Comparison of ENCODE assay signal across 22 mouse cellular contexts in the genomic region with DNA sequence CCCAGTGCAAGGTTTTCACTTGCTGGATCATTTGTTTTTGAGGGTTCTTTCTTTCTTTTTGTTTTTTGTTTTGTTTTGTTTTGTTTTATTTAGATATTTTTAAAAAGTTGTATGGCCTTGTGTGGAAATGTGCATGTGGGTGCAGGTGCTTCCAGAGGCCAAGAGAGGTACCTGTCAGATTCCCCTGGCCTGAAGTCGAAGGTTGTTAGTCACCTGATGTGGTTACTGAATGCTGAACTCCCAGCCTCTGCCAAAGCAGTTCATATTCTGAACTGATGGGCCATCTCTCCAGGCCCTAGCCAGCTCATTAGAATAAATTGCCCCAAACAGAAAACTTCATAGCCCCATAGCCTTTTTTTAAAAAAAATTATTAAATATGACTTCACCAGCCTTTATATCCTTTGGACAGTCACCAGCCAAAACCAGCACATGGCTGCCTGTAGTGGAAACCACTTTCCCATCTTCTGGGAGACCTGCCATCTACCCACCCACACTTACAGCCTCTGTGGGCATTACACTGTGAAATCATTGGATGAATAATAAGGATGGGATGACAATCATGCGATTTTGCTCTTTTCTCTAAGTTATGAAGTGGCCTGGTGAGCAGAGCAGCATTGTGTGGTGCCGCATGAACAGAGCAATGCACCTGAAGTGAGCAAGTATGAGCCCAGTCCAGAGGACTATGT. TPM values are rescaled to one million over a fixed set of nuclear protein-coding genes. Genes with fewer than 3 reads are reported as not detected.
A peak's percentile ranks its signal among the peaks of the same experiment; 100 is the strongest.
DNase-seq lines count a peak whose midpoint lies in the region; ATAC-seq lines count a peak whose summit lies in the region.
"Had no signal": no experiment of that assay in that cellular context is flagged by ENCODE, and none has a peak within 500 bp of the region (broad histone marks: within the 10 kb centered on the region; RNA-seq: fewer than 3 reads in every experiment).

No protein-coding gene starts in this region.

- no peaks in the 10 kb centered on the region for H3K9me3 ChIP-seq in kidney, embryonic 16.5 days (ENCODE audit: low read length)
- H3K9me3 ChIP-seq: hindbrain, embryonic 12.5 days; intestine, embryonic 15.5 days; limb, embryonic 13.5 days; midbrain, embryonic 13.5 days had no signal

- H3K27ac ChIP-seq in kidney, embryonic 16.5 days (ENCODE audit: low read length) = no peak overlapping the region
- H3K27ac ChIP-seq: hindbrain, embryonic 12.5 days; intestine, embryonic 15.5 days; limb, embryonic 13.5 days; midbrain, embryonic 13.5 days had no signal

- no peaks in the 10 kb centered on the region for H3K36me3 ChIP-seq in kidney, embryonic 16.5 days (ENCODE audit: insufficient read depth, low read length)
- H3K36me3 ChIP-seq: hindbrain, embryonic 12.5 days; intestine, embryonic 15.5 days; limb, embryonic 13.5 days; midbrain, embryonic 13.5 days had no signal

- H3K4me1 ChIP-seq in kidney, embryonic 16.5 days (ENCODE audit: insufficient read depth, low read length) = no peaks in the 10 kb centered on the region
- H3K4me1 ChIP-seq: hindbrain, embryonic 12.5 days; intestine, embryonic 15.5 days; limb, embryonic 13.5 days; midbrain, embryonic 13.5 days had no signal

- H3K4me2 ChIP-seq in kidney, embryonic 16.5 days (replicated peaks; ENCODE audit: low read depth, low read length) = no peak overlapping the region
- H3K4me2 ChIP-seq: hindbrain, embryonic 12.5 days; intestine, embryonic 15.5 days; limb, embryonic 13.5 days; midbrain, embryonic 13.5 days had no signal

- no peak overlapping the region for H3K9ac ChIP-seq in kidney, embryonic 16.5 days (replicated peaks; ENCODE audit: low read length)
- H3K9ac ChIP-seq: hindbrain, embryonic 12.5 days; intestine, embryonic 15.5 days; limb, embryonic 13.5 days; liver, postnatal 0 days; midbrain, embryonic 13.5 days had no signal

- peak; percentile 51 for DNase-seq in right cerebral cortex, adult 18-20 months
- DNase-seq in right cerebral cortex, postnatal 4 days = no peak
- DNase-seq in layer of hippocampus, adult 8-10 months (ENCODE audit: low spot score in 2 of 2) = peak; percentile 32 to 63
- DNase-seq in left cerebral cortex, postnatal 10 days (ENCODE audit: extremely low spot score in 1 of 2, low spot score in 2 of 2) = peak; percentile 25 to 29
- peak; percentile 43 for DNase-seq in telencephalon, adult 2 months (ENCODE audit: low read depth, low spot score)
- no peak for DNase-seq in thymus, postnatal 25 days
- no peak for DNase-seq in cerebellum, adult 9-11 months
- DNase-seq: adrenal gland, postnatal 25 days; cerebellum, postnatal 36 days; kidney, postnatal 14 days; liver, postnatal 0 days; lung, postnatal 4 days; thymus, adult 2 months had no signal

- no peak for ATAC-seq in kidney, embryonic 16.5 days (ENCODE audit: low FRiP score, low TSS enrichment)
- ATAC-seq: intestine, embryonic 15.5 days; liver, postnatal 0 days; midbrain, embryonic 13.5 days had no signal

- no peak overlapping the region for H3K4me3 ChIP-seq in kidney, embryonic 16.5 days (ENCODE audit: low read length)
- H3K4me3 ChIP-seq: hindbrain, embryonic 12.5 days; intestine, embryonic 15.5 days; limb, embryonic 13.5 days; midbrain, embryonic 13.5 days; myocyte had no signal

- intact Hi-C loops in left cerebral cortex, postnatal 10 days (cut with DNase I) = no loop called here

- H3K27me3 ChIP-seq in kidney, embryonic 16.5 days (ENCODE audit: insufficient read depth, low read length) = no peaks in the 10 kb centered on the region
- H3K27me3 ChIP-seq: hindbrain, embryonic 12.5 days; intestine, embryonic 15.5 days; limb, embryonic 13.5 days; midbrain, embryonic 13.5 days had no signal

- 83% methylated on average over 3 of the region's 3 CpGs for WGBS in kidney, embryonic 16.5 days

RNA-seq across cellular contexts. Expression of a gene that starts 58.9 kb away (rescaled TPM):
- not detected for total RNA-seq in layer of hippocampus, adult 8-10 months (2022)
- not detected for total RNA-seq in left cerebral cortex, postnatal 10 days (2021)
- polyA plus RNA-seq in kidney, embryonic 16.5 days (2015; fragmentation: Nextera tagmentation; extraction: Ambion mirVana) = 53.8 and 57.8 TPM in 2 replicates
- total RNA-seq: adrenal gland, postnatal 25 days; granulocyte monocyte progenitor cell, adult 5-6 weeks; neutrophil, adult 5-6 weeks had no signal
- polyA plus RNA-seq: C2C12; midbrain, embryonic 13.5 days; myocyte had no signal

Comparison
In these comparisons a context has a peak if more than half of its experiments do, and no peak if none do; other contexts are left out.
1. DNase-seq: peak in right cerebral cortex, adult 18-20 months (single experiment), layer of hippocampus, adult 8-10 months (2 of 2), left cerebral cortex, postnatal 10 days (2 of 2) and telencephalon, adult 2 months (single experiment); none in right cerebral cortex, postnatal 4 days (single experiment), thymus, postnatal 25 days (single experiment) and cerebellum, adult 9-11 months (single experiment).